Mouse (Mus musculus) CH12.LX (cell line): ENCODE results near the gene Plekhg3.

Experiments used
- CTCF ChIP-seq, 2 experiments: IDR thresholded peaks in 1 of 2; conservative IDR thresholded peaks in 1 of 2; 2 replicates each; pipeline ENCODE4 v1.5.1; 2011 to 2012; ENCODE audit warnings: low read depth in 2 of 2, low read length in 2 of 2, improper control_type of control experiment in 1 of 2, inconsistent platforms in 1 of 2, mild to moderate bottlenecking in 1 of 2, moderate library complexity in 1 of 2
- EP300 ChIP-seq: IDR thresholded peaks from 2 replicates; pipeline ENCODE4 v1.6.1; 2011; ENCODE audit warnings: low read length, improper control_type of control experiment
- USF1 ChIP-seq: IDR thresholded peaks from 2 replicates; pipeline ENCODE4 v1.6.1; 2014; ENCODE audit warnings: low read depth, mild to moderate bottlenecking, inconsistent platforms, low read length, improper control_type of control experiment

GRCm38 (mm10) chr12:76536591-76537153, 6.0 kb downstream of the Plekhg3 start:
- TF ChIP-seq CTCF (conservative IDR thresholded peaks at IDR 0.05 in 1 of 2, IDR thresholded peaks at IDR 0.05 in 1 of 2; ENCODE audit: low read depth in 2 of 2, low read length in 2 of 2) (no peak), EP300 (peak; percentile 12; the same call in 1 of the 2 replicates), USF1 (no peak)
